In the genomic region with DNA sequence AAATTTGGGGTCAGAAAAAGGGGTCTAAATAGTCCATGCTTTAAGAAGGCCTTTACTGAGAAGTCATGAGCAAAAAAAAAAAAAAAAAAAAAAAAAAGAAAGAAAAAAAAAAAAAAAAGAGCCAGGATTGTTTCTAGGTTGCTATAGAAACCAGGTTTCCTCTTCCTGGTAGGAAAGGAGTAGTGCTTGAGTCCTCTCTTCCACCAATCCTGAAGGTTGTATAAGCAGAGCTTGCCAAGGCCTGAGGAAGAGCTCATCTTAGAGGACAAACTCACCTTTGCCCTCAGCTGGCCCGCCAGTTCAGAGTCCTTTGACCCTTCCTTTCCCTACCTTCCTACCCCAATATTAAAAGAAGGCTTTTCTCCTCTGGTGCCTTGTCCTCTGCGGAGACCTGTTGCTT, we compare ENCODE assay signal across 24 mouse cellular contexts. TPM values are rescaled to one million over a fixed set of nuclear protein-coding genes. Genes with fewer than 3 reads are reported as not detected.
DNase-seq lines count a peak whose midpoint lies in the region; ATAC-seq and TF ChIP-seq lines count a peak whose summit lies in the region.
"Had no signal": no experiment of that assay in that cellular context is flagged by ENCODE, and none has a peak within 500 bp of the region (broad histone marks: within the 10 kb centered on the region; RNA-seq: fewer than 3 reads in every experiment).

No protein-coding gene starts in this region.

- DNase-seq in forebrain, embryonic 10.5 days (ENCODE audit: extremely low spot score, low spot score): no peak
- DNase-seq in kidney, adult 9 months: peak; percentile 34
- DNase-seq in kidney, adult 11 months: no peak
- no peak for DNase-seq in testis, postnatal 14 days (ENCODE audit: low spot score)
- DNase-seq in left cerebral cortex, postnatal 25 days (ENCODE audit: low spot score in 2 of 2): no peak
- no peak for DNase-seq in urinary bladder, adult 18-20 months (ENCODE audit: low spot score in 2 of 2)
- DNase-seq: adrenal gland, adult 8-10 months; cerebellum, adult 2 months; gastrocnemius, postnatal 36 days; heart, postnatal 14 days; kidney, postnatal 14 days; layer of hippocampus, adult 9-11 months; right cerebral cortex, adult 18-20 months had no signal

- no peaks in the 10 kb centered on the region; the same call in 1 of the 2 replicates for H3K36me3 ChIP-seq in forebrain, embryonic 13.5 days (ENCODE audit: poor library complexity, severe bottlenecking)
- H3K36me3 ChIP-seq in forebrain, embryonic 10.5 days (replicated peaks): peaks cover 8% of the 10 kb centered on the region; the same call in 1 of the 2 replicates
- H3K36me3 ChIP-seq in testis, adult 2 months (ENCODE audit: control insufficient read depth, insufficient read depth, low read length): no peaks in the 10 kb centered on the region

- H3K4me3 ChIP-seq in forebrain, embryonic 13.5 days: no peak overlapping the region
- no peak overlapping the region for H3K4me3 ChIP-seq in forebrain, embryonic 10.5 days
- peak overlapping the region; percentile 64 for H3K4me3 ChIP-seq in testis, adult 2 months (ENCODE audit: control insufficient read depth, low read depth, low read length)
- H3K4me3 ChIP-seq: embryonic facial prominence, embryonic 10.5 days; erythroblast, embryonic 14.5 days; heart, embryonic 10.5 days; limb, embryonic 13.5 days had no signal

- H3K4me1 ChIP-seq in forebrain, embryonic 13.5 days: peaks cover 79% of the 10 kb centered on the region
- H3K4me1 ChIP-seq in forebrain, embryonic 10.5 days: peaks cover 24% of the 10 kb centered on the region
- H3K4me1 ChIP-seq in testis, adult 2 months (ENCODE audit: control insufficient read depth, insufficient read depth, low read length): peaks cover 5% of the 10 kb centered on the region; the same call in 1 of the 2 replicates

- WGBS in forebrain, embryonic 13.5 days: 44% methylated on average over 2 of the region's 2 CpGs
- 66% methylated on average over 2 of the region's 2 CpGs for WGBS in forebrain, embryonic 10.5 days

- H3K4me2 ChIP-seq in forebrain, embryonic 13.5 days: no peak overlapping the region
- H3K4me2 ChIP-seq: limb, embryonic 13.5 days had no signal

- TF ChIP-seq POLR2A in testis, adult 2 months (IDR thresholded peaks at IDR 0.05; ENCODE audit: control insufficient read depth, low read depth, low read length): no peak

- intact Hi-C loops in left cerebral cortex, postnatal 25 days (cut with DNase I): no loop called here

- H3K9me3 ChIP-seq in forebrain, embryonic 13.5 days (replicated peaks): no peaks in the 10 kb centered on the region
- H3K9me3 ChIP-seq in forebrain, embryonic 10.5 days: no peaks in the 10 kb centered on the region
- H3K9me3 ChIP-seq: embryonic facial prominence, embryonic 10.5 days; heart, embryonic 10.5 days; limb, embryonic 13.5 days had no signal

- ATAC-seq in forebrain, embryonic 13.5 days: no peak
- ATAC-seq: CD4-positive, CD25-positive, alpha-beta regulatory T cell, adult 4 months; intestine, embryonic 16.5 days had no signal

- no peak overlapping the region for H3K9ac ChIP-seq in forebrain, embryonic 13.5 days
- H3K9ac ChIP-seq: limb, embryonic 13.5 days had no signal

- TF ChIP-seq CTCF in testis, adult 2 months (IDR thresholded peaks at IDR 0.05; ENCODE audit: control insufficient read depth, insufficient read depth, insufficient replicate concordance, low read depth, low read length): no peak

- peak overlapping the region; percentile 94; the same call in 1 of the 2 replicates for H3K27ac ChIP-seq in forebrain, embryonic 13.5 days
- H3K27ac ChIP-seq in forebrain, embryonic 10.5 days: no peak overlapping the region
- H3K27ac ChIP-seq in testis, adult 2 months (ENCODE audit: control insufficient read depth, insufficient read depth, low read depth, low read length): no peak overlapping the region
- H3K27ac ChIP-seq: embryonic facial prominence, embryonic 10.5 days; heart, embryonic 10.5 days; limb, embryonic 13.5 days had no signal

- H3K27me3 ChIP-seq in forebrain, embryonic 13.5 days: no peaks in the 10 kb centered on the region
- peaks cover 47% of the 10 kb centered on the region for H3K27me3 ChIP-seq in forebrain, embryonic 10.5 days (ENCODE audit: poor library complexity, severe bottlenecking)
- no peaks in the 10 kb centered on the region for H3K27me3 ChIP-seq in testis, adult 2 months (ENCODE audit: control insufficient read depth, insufficient read depth, low read length)

RNA-seq across cellular contexts. Expression of a gene that starts 44.1 kb away (rescaled TPM):
- polyA plus RNA-seq in forebrain, embryonic 13.5 days (2015; fragmentation: Nextera tagmentation; extraction: Ambion mirVana): 45.4 and 72.1 TPM in 2 replicates
- polyA plus RNA-seq in forebrain, embryonic 10.5 days (2016; fragmentation: Nextera tagmentation; extraction: Ambion mirVana): 0.14 TPM in 1 of 2 replicates, not detected in the other
- polyA plus RNA-seq in testis, adult 2 months (2012; rRNA removed): not detected in 2 replicates
- total RNA-seq in left cerebral cortex, postnatal 25 days (2021): 10 to 100 TPM; 57.3 to 64.3 TPM
- total RNA-seq: adrenal gland, adult 8-10 months; gastrocnemius, postnatal 36 days; heart, postnatal 14 days; megakaryocyte-erythroid progenitor cell, adult 5-6 weeks had no signal
- polyA plus RNA-seq: CD4-positive, CD25-positive, alpha-beta regulatory T cell, adult 4 months; embryonic facial prominence, embryonic 10.5 days; erythroblast, embryonic 14.5 days; heart, embryonic 10.5 days; limb, embryonic 13.5 days; liver, embryonic 16.5 days; stomach, embryonic 14.5 days had no signal

Comparison
In these comparisons a context has a peak if more than half of its experiments do, and no peak if none do; other contexts are left out.
1. RNA of a gene that starts 44.1 kb away (polyA plus RNA-seq): 45.4 to 72.1 TPM in forebrain, embryonic 13.5 days; 0.14 TPM in forebrain, embryonic 10.5 days and not detected in testis, adult 2 months; every median in the first group is over 10 times any median in the second.